Mouse (Mus musculus): ENCODE measurements around the gene Skp1a. TPM values are rescaled to one million over a fixed set of nuclear protein-coding genes. Genes with fewer than 3 reads are reported as not detected.

Gene Skp1a
- polyA plus RNA-seq, 1 experiment from 2014 or later: 624 TPM

GRCm38 (mm10) chr11:52282774-52283595 is 51.2 kb downstream of the Skp1a start, which contains the start of gene Tcf7:
Gene Tcf7 (minus strand): TSS chr11:52283014.
- Histone ChIP-seq H3K36me3 (ENCODE audit: control insufficient read depth, insufficient read depth) (no peaks in the 10 kb centered on the region), H3K9me3 (ENCODE audit: control insufficient read depth) (no peaks in the 10 kb centered on the region), H3K27ac (ENCODE audit: low read depth, low read length) (peak within 1 kb of the TSS; percentile 41), H3K9ac (ENCODE audit: low read depth, low read length) (peak within 1 kb of the TSS; percentile 76), H3K4me3 (ENCODE audit: low read depth, low read length) (peak within 1 kb of the TSS; percentile 75), H3K4me1 (replicated peaks; ENCODE audit: control insufficient read depth, insufficient read depth, low read length) (0 out of 2 replicates have a peak, but pooled peaks cover 5% of the 10 kb centered on the region), H3K27me3 (replicated peaks; ENCODE audit: control insufficient read depth, insufficient read depth, low read length) (no peaks in the 10 kb centered on the region; the same call in 1 of the 2 replicates), H3K4me2 (replicated peaks; ENCODE audit: low read depth) (peak within 1 kb of the TSS; percentile 100)
- ATAC-seq: peak; percentile 86
- under 1% methylated on average over 79 of the region's 97 CpGs for WGBS
- TF ChIP-seq CTCF (IDR thresholded peaks at IDR 0.05; ENCODE audit: low read depth): no peak

GRCm38 (mm10) chr11:52283596-52284571 is 52.1 kb downstream of the Skp1a start:
- Histone ChIP-seq H3K27ac (ENCODE audit: low read depth, low read length) (no peak overlapping the region), H3K27me3 (replicated peaks; ENCODE audit: control insufficient read depth, insufficient read depth, low read length) (no peaks in the 10 kb centered on the region; the same call in 1 of the 2 replicates), H3K9ac (ENCODE audit: low read depth, low read length) (no peak overlapping the region), H3K36me3 (ENCODE audit: control insufficient read depth, insufficient read depth) (no peaks in the 10 kb centered on the region), H3K9me3 (ENCODE audit: control insufficient read depth) (no peaks in the 10 kb centered on the region), H3K4me1 (replicated peaks; ENCODE audit: control insufficient read depth, insufficient read depth, low read length) (0 out of 2 replicates have a peak, but pooled peaks cover 5% of the 10 kb centered on the region), H3K4me2 (replicated peaks; ENCODE audit: low read depth) (peak overlapping the region; percentile 100), H3K4me3 (ENCODE audit: low read depth, low read length) (peak overlapping the region; percentile 75)
- TF ChIP-seq CTCF (IDR thresholded peaks at IDR 0.05; ENCODE audit: low read depth): no peak
- ATAC-seq: peak; percentile 42
- 15% methylated on average over 44 of the region's 44 CpGs for WGBS

- Histone ChIP-seq H3K4me3 (ENCODE audit: low read depth, low read length) (no peak overlapping the region), H3K36me3 (ENCODE audit: control insufficient read depth, insufficient read depth) (no peaks in the 10 kb centered on the region), H3K27me3 (replicated peaks; ENCODE audit: control insufficient read depth, insufficient read depth, low read length) (no peaks in the 10 kb centered on the region; the same call in 1 of the 2 replicates), H3K9me3 (ENCODE audit: control insufficient read depth) (no peaks in the 10 kb centered on the region), H3K4me1 (replicated peaks; ENCODE audit: control insufficient read depth, insufficient read depth, low read length) (0 out of 2 replicates have a peak, but pooled peaks cover 5% of the 10 kb centered on the region), H3K4me2 (replicated peaks; ENCODE audit: low read depth) (no peak overlapping the region), H3K9ac (ENCODE audit: low read depth, low read length) (no peak overlapping the region), H3K27ac (ENCODE audit: low read depth, low read length) (no peak overlapping the region)
- ATAC-seq: no peak
- TF ChIP-seq CTCF (IDR thresholded peaks at IDR 0.05; ENCODE audit: low read depth): no peak
- WGBS: 60% methylated on average over 16 of the region's 16 CpGs
Measured at GRCm38 (mm10) chr11:52286301-52286957, 54.6 kb downstream of the Skp1a start.

GRCm38 (mm10) chr11:52286958-52287305 is 55.1 kb downstream of the Skp1a start:
- Histone ChIP-seq H3K36me3 (ENCODE audit: control insufficient read depth, insufficient read depth) (no peaks in the 10 kb centered on the region), H3K27me3 (replicated peaks; ENCODE audit: control insufficient read depth, insufficient read depth, low read length) (no peaks in the 10 kb centered on the region; the same call in 1 of the 2 replicates), H3K4me3 (ENCODE audit: low read depth, low read length) (no peak overlapping the region), H3K27ac (ENCODE audit: low read depth, low read length) (no peak overlapping the region), H3K4me2 (replicated peaks; ENCODE audit: low read depth) (no peak overlapping the region), H3K9ac (ENCODE audit: low read depth, low read length) (no peak overlapping the region), H3K4me1 (replicated peaks; ENCODE audit: control insufficient read depth, insufficient read depth, low read length) (0 out of 2 replicates have a peak, but pooled peaks cover 5% of the 10 kb centered on the region), H3K9me3 (ENCODE audit: control insufficient read depth) (no peaks in the 10 kb centered on the region)
- 39% methylated on average over 4 of the region's 4 CpGs for WGBS
- ATAC-seq: no peak
- no peak for TF ChIP-seq CTCF (IDR thresholded peaks at IDR 0.05; ENCODE audit: low read depth)

- TF ChIP-seq CTCF (IDR thresholded peaks at IDR 0.05; ENCODE audit: low read depth): no peak
- Histone ChIP-seq H3K36me3 (ENCODE audit: control insufficient read depth, insufficient read depth) (no peaks in the 10 kb centered on the region), H3K4me3 (ENCODE audit: low read depth, low read length) (no peak overlapping the region), H3K27ac (ENCODE audit: low read depth, low read length) (no peak overlapping the region), H3K4me2 (replicated peaks; ENCODE audit: low read depth) (no peak overlapping the region), H3K9me3 (ENCODE audit: control insufficient read depth) (no peaks in the 10 kb centered on the region), H3K9ac (ENCODE audit: low read depth, low read length) (no peak overlapping the region), H3K4me1 (replicated peaks; ENCODE audit: control insufficient read depth, insufficient read depth, low read length) (no peaks in the 10 kb centered on the region), H3K27me3 (replicated peaks; ENCODE audit: control insufficient read depth, insufficient read depth, low read length) (no peaks in the 10 kb centered on the region)
- ATAC-seq: no peak
- 67% methylated on average over 7 of the region's 7 CpGs for WGBS
Measured at GRCm38 (mm10) chr11:52292346-52292745, 60.6 kb downstream of the Skp1a start.

Measured in intestine, postnatal 0 days (tissue).